In the genomic region with DNA sequence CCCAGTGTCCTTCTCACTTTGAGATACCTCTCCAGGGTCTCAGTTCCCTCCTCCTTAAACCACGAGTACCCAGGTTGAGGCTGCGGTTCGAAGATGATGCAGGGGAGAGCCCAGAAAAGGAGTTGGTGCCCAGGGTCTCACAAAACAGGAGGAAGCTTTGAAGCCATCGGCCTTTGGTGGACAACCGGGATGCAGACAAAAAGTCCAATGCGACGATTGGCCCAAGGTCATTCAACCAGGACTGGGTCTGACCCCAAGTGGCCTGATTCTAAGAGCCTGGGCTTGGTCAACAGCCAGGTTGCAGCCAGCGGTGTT, we compare ENCODE assay signal across 8 mouse cellular contexts. TPM values are rescaled to one million over a fixed set of nuclear protein-coding genes. Genes with fewer than 3 reads are reported as not detected.
DNase-seq lines count a peak whose midpoint lies in the region; ATAC-seq and TF ChIP-seq lines count a peak whose summit lies in the region.

No protein-coding gene starts in this region.

- peaks cover 79% of the 10 kb centered on the region for H3K27me3 ChIP-seq in heart, embryonic 10.5 days (ENCODE audit: insufficient read depth, poor library complexity, severe bottlenecking)
- peaks cover 68% of the 10 kb centered on the region for H3K27me3 ChIP-seq in hindbrain, embryonic 11.5 days (ENCODE audit: control insufficient read depth, insufficient read depth, low read length)
- peaks cover 64% of the 10 kb centered on the region for H3K27me3 ChIP-seq in midbrain, embryonic 11.5 days (ENCODE audit: control insufficient read depth, insufficient read depth, low read length)

- peak overlapping the region; percentile 66 for H3K4me3 ChIP-seq in heart, embryonic 10.5 days
- H3K4me3 ChIP-seq in ES-E14 (ENCODE audit: insufficient read depth in 1 of 2, low read depth in 1 of 2, low read length in 2 of 2, poor library complexity in 1 of 2, severe bottlenecking in 1 of 2), result peak overlapping the region; percentile 53 to 65; a peak in 3 of 4 replicates
- peak overlapping the region; percentile 45 for H3K4me3 ChIP-seq in hindbrain, embryonic 11.5 days (ENCODE audit: low read depth, low read length)
- peak overlapping the region; percentile 36 for H3K4me3 ChIP-seq in midbrain, embryonic 11.5 days (ENCODE audit: low read depth, low read length)

- H3K4me1 ChIP-seq in heart, embryonic 10.5 days, result peaks cover 55% of the 10 kb centered on the region
- peaks cover 10 to 47% of the 10 kb centered on the region in 2 experiments for H3K4me1 ChIP-seq in ES-E14 (ENCODE audit: control insufficient read depth in 2 of 2, insufficient read depth in 2 of 2, low read length in 2 of 2, poor library complexity in 1 of 2)
- H3K4me1 ChIP-seq in hindbrain, embryonic 11.5 days (replicated peaks; ENCODE audit: control insufficient read depth, insufficient read depth, low read length), result peaks cover 23% of the 10 kb centered on the region
- H3K4me1 ChIP-seq in midbrain, embryonic 11.5 days (ENCODE audit: control insufficient read depth, insufficient read depth, low read length), result peaks cover 42% of the 10 kb centered on the region

- ATAC-seq in hindbrain, embryonic 11.5 days (ENCODE audit: low FRiP score), result no peak
- ATAC-seq in midbrain, embryonic 11.5 days (ENCODE audit: low FRiP score), result no peak

- in situ Hi-C loops in ES-E14 (cut with MboI; ENCODE audit: low sequenced_read_pairs in 2 of 2, unreplicated experiment in 2 of 2), result no loop called here

- H3K9me3 ChIP-seq in heart, embryonic 10.5 days, result peaks cover 2% of the 10 kb centered on the region; the same call in 1 of the 2 replicates
- no peaks in the 10 kb centered on the region for H3K9me3 ChIP-seq in ES-E14 (ENCODE audit: control insufficient read depth, insufficient read depth, low read depth, low read length)
- no peaks in the 10 kb centered on the region for H3K9me3 ChIP-seq in hindbrain, embryonic 11.5 days (ENCODE audit: control insufficient read depth, low read length)
- H3K9me3 ChIP-seq in midbrain, embryonic 11.5 days (ENCODE audit: control insufficient read depth, low read length), result no peaks in the 10 kb centered on the region; the same call in 1 of the 2 replicates

- WGBS in heart, embryonic 10.5 days, result 19% methylated on average over 8 of the region's 8 CpGs
- WGBS in hindbrain, embryonic 11.5 days, result 14% methylated on average over 8 of the region's 8 CpGs
- WGBS in midbrain, embryonic 11.5 days, result 11% methylated on average over 8 of the region's 8 CpGs

- H3K9ac ChIP-seq in ES-E14 (ENCODE audit: insufficient read depth, low read depth, low read length, poor library complexity, severe bottlenecking), result peak overlapping the region; percentile 46; the same call in 1 of the 2 replicates
- peak overlapping the region; percentile 48; the same call in 1 of the 2 replicates for H3K9ac ChIP-seq in hindbrain, embryonic 11.5 days (ENCODE audit: low read depth, low read length)
- 0 out of 2 replicates have a peak overlapping the region, but pooled peaks have one; percentile 46 for H3K9ac ChIP-seq in midbrain, embryonic 11.5 days (ENCODE audit: low read length)

- no peak for DNase-seq in heart, embryonic 10.5 days (ENCODE audit: low spot score)
- no peak for DNase-seq in heart, adult 9 months (ENCODE audit: low spot score in 2 of 2)
- no peak for DNase-seq in ES-E14 (ENCODE audit: low read depth, low spot score)
- no peak for DNase-seq in hindbrain, embryonic 11.5 days (ENCODE audit: low spot score)
- DNase-seq in midbrain, embryonic 11.5 days (ENCODE audit: low spot score, missing footprints), result peak; percentile 92
- no peak for DNase-seq in right cerebral cortex, postnatal 10 days (ENCODE audit: low spot score in 2 of 2)
- DNase-seq in cerebellum, postnatal 25 days, result no peak
- no peak for DNase-seq in layer of hippocampus, postnatal 25 days (ENCODE audit: extremely low spot score in 1 of 2, low spot score in 1 of 2)

- peak overlapping the region; percentile 87 for H3K4me2 ChIP-seq in hindbrain, embryonic 11.5 days (replicated peaks; ENCODE audit: low read depth, low read length)
- peak overlapping the region; percentile 70 for H3K4me2 ChIP-seq in midbrain, embryonic 11.5 days

- H3K27ac ChIP-seq in heart, embryonic 10.5 days, result peak overlapping the region; percentile 69; the same call in 1 of the 2 replicates
- no peak overlapping the region for H3K27ac ChIP-seq in ES-E14 (ENCODE audit: insufficient read depth, low read depth, low read length, poor library complexity, severe bottlenecking)
- no peak overlapping the region for H3K27ac ChIP-seq in hindbrain, embryonic 11.5 days (ENCODE audit: low read depth, low read length)
- no peak overlapping the region for H3K27ac ChIP-seq in midbrain, embryonic 11.5 days (ENCODE audit: low read depth, low read length)

- H3K36me3 ChIP-seq in heart, embryonic 10.5 days, result 0 out of 2 replicates have a peak, but pooled peaks cover 5% of the 10 kb centered on the region
- peaks cover 13% of the 10 kb centered on the region; the same call in 1 of the 2 replicates for H3K36me3 ChIP-seq in ES-E14 (ENCODE audit: control insufficient read depth, insufficient read depth, low read length, poor library complexity, severe bottlenecking)
- H3K36me3 ChIP-seq in hindbrain, embryonic 11.5 days (ENCODE audit: control insufficient read depth, insufficient read depth, low read length), result no peaks in the 10 kb centered on the region
- H3K36me3 ChIP-seq in midbrain, embryonic 11.5 days (ENCODE audit: control insufficient read depth, insufficient read depth, low read length), result no peaks in the 10 kb centered on the region

TF ChIP-seq in ES-E14, 5 proteins besides CTCF, POLR2A, EP300 and RAD21:
- TF ChIP-seq HCFC1 (IDR thresholded peaks at IDR 0.05; ENCODE audit: borderline replicate concordance, insufficient read depth, low read length), result no peak
- no peak for TF ChIP-seq CHD2 (IDR thresholded peaks at IDR 0.05; ENCODE audit: low read depth, low read length)
- no peak for TF ChIP-seq ZNF384 (IDR thresholded peaks at IDR 0.05; ENCODE audit: low read depth, low read length)
- TF ChIP-seq MAFK (IDR thresholded peaks at IDR 0.05; ENCODE audit: insufficient read depth, low read depth, low read length), result no peak
- TF ChIP-seq ZC3H11A (IDR thresholded peaks at IDR 0.05; ENCODE audit: borderline replicate concordance, low read depth, low read length), result no peak

RNA-seq across cellular contexts. Expression of a gene that starts 0.4 kb away (rescaled TPM):
- 1.1 and 1.4 TPM in 2 replicates for polyA plus RNA-seq in heart, embryonic 10.5 days (2016; fragmentation: Nextera tagmentation; extraction: Ambion mirVana)
- 1.5 TPM in 2 replicates for total RNA-seq in ES-E14 (2012; rRNA removed)
- polyA plus RNA-seq in hindbrain, embryonic 11.5 days (2014; fragmentation: Nextera tagmentation; extraction: Ambion mirVana), result 0.40 and 0.46 TPM in 2 replicates
- 0.19 and 0.37 TPM in 2 replicates for polyA plus RNA-seq in midbrain, embryonic 11.5 days (2014; fragmentation: Nextera tagmentation; extraction: Ambion mirVana)
- total RNA-seq in layer of hippocampus, postnatal 25 days (2021), result 10 to 100 TPM; 76.8 to 94.0 TPM

RNA-seq across cellular contexts. Expression of a gene that starts 7.6 kb away (rescaled TPM):
- 27.0 and 34.4 TPM in 2 replicates for polyA plus RNA-seq in heart, embryonic 10.5 days (2016; fragmentation: Nextera tagmentation; extraction: Ambion mirVana)
- 32.7 and 40.9 TPM in 2 replicates for total RNA-seq in ES-E14 (2012; rRNA removed)
- polyA plus RNA-seq in hindbrain, embryonic 11.5 days (2014; fragmentation: Nextera tagmentation; extraction: Ambion mirVana), result 23.0 and 24.8 TPM in 2 replicates
- 19.4 and 23.1 TPM in 2 replicates for polyA plus RNA-seq in midbrain, embryonic 11.5 days (2014; fragmentation: Nextera tagmentation; extraction: Ambion mirVana)
- total RNA-seq in layer of hippocampus, postnatal 25 days (2021), result 10 to 100 TPM; 92.4 to 95.2 TPM

RNA-seq across cellular contexts. Expression of a gene that starts 41.2 kb away (rescaled TPM):
- 34.2 and 35.0 TPM in 2 replicates for polyA plus RNA-seq in heart, embryonic 10.5 days (2016; fragmentation: Nextera tagmentation; extraction: Ambion mirVana)
- total RNA-seq in ES-E14 (2012; rRNA removed), result 33.9 and 40.5 TPM in 2 replicates
- polyA plus RNA-seq in hindbrain, embryonic 11.5 days (2014; fragmentation: Nextera tagmentation; extraction: Ambion mirVana), result 17.3 and 18.2 TPM in 2 replicates
- 20.4 and 21.3 TPM in 2 replicates for polyA plus RNA-seq in midbrain, embryonic 11.5 days (2014; fragmentation: Nextera tagmentation; extraction: Ambion mirVana)
- 10 to 100 TPM; 20.7 to 23.6 TPM for total RNA-seq in layer of hippocampus, postnatal 25 days (2021)

RNA-seq across cellular contexts. Expression of a gene that starts 41.6 kb away (rescaled TPM):
- 569 and 680 TPM in 2 replicates for polyA plus RNA-seq in heart, embryonic 10.5 days (2016; fragmentation: Nextera tagmentation; extraction: Ambion mirVana)
- total RNA-seq in ES-E14 (2012; rRNA removed), result 396 and 421 TPM in 2 replicates
- polyA plus RNA-seq in hindbrain, embryonic 11.5 days (2014; fragmentation: Nextera tagmentation; extraction: Ambion mirVana), result 430 and 463 TPM in 2 replicates
- 419 and 422 TPM in 2 replicates for polyA plus RNA-seq in midbrain, embryonic 11.5 days (2014; fragmentation: Nextera tagmentation; extraction: Ambion mirVana)
- 100 to 1,000 TPM; 260 to 353 TPM for total RNA-seq in layer of hippocampus, postnatal 25 days (2021)
